Mouse (Mus musculus): ENCODE data around the gene Sf3a3.

Sf3a3 gene

GRCm38 (mm10) chr4:124737486-124737885 lies 22.9 kb downstream of the Sf3a3 start:
- no peak for DNase-seq (ENCODE audit: low spot score in 2 of 2)

GRCm38 (mm10) chr4:124738013-124738412 lies 23.4 kb downstream of the Sf3a3 start:
- DNase-seq (ENCODE audit: low spot score in 2 of 2), result no peak

- no peak for DNase-seq (ENCODE audit: low spot score in 2 of 2)
These were observed 24.2 kb downstream of the Sf3a3 start for GRCm38 (mm10) chr4:124738783-124739182.

- DNase-seq (ENCODE audit: low spot score in 2 of 2), result peak; percentile 90 to 93
These were observed 27.1 kb downstream of the Sf3a3 start, which contains the start of gene Inpp5b for GRCm38 (mm10) chr4:124741376-124742343. Inpp5b (plus strand) TSS chr4:124741850.

GRCm38 (mm10) chr4:124742839-124743238 lies 28.3 kb downstream of the Sf3a3 start:
- DNase-seq (ENCODE audit: low spot score in 2 of 2), result no peak

- DNase-seq (ENCODE audit: low spot score in 2 of 2), result no peak
These were observed 32.0 kb downstream of the Sf3a3 start for GRCm38 (mm10) chr4:124746577-124746976.

GRCm38 (mm10) chr4:124747851-124748250 lies 33.3 kb downstream of the Sf3a3 start:
- no peak for DNase-seq (ENCODE audit: low spot score in 2 of 2)

- peak; percentile 99 for DNase-seq (ENCODE audit: low spot score in 2 of 2)
These were observed 37.0 kb downstream of the Sf3a3 start for GRCm38 (mm10) chr4:124751300-124752250.

- no peak for DNase-seq (ENCODE audit: low spot score in 2 of 2)
These were observed 38.0 kb downstream of the Sf3a3 start for GRCm38 (mm10) chr4:124752281-124753199.

- no peak for DNase-seq (ENCODE audit: low spot score in 2 of 2)
These were observed 41.0 kb downstream of the Sf3a3 start for GRCm38 (mm10) chr4:124755526-124755925.

- no peak for DNase-seq (ENCODE audit: low spot score in 2 of 2)
These were observed 44.8 kb downstream of the Sf3a3 start for GRCm38 (mm10) chr4:124759305-124759811.

GRCm38 (mm10) chr4:124761201-124761600 lies 46.6 kb downstream of the Sf3a3 start:
- DNase-seq (ENCODE audit: low spot score in 2 of 2), result no peak

- DNase-seq (ENCODE audit: low spot score in 2 of 2), result no peak
These were observed 48.4 kb downstream of the Sf3a3 start for GRCm38 (mm10) chr4:124762858-124763452.

GRCm38 (mm10) chr4:124765802-124766565 lies 51.4 kb downstream of the Sf3a3 start:
- DNase-seq (ENCODE audit: low spot score in 2 of 2), result peak; percentile 58 to 75

GRCm38 (mm10) chr4:124766566-124766940 lies 52.0 kb downstream of the Sf3a3 start:
- no peak for DNase-seq (ENCODE audit: low spot score in 2 of 2)

- DNase-seq (ENCODE audit: low spot score in 2 of 2), result no peak
These were observed 54.5 kb downstream of the Sf3a3 start for GRCm38 (mm10) chr4:124768963-124769591.

- peak; percentile 38 to 47 for DNase-seq (ENCODE audit: low spot score in 2 of 2)
These were observed 56.0 kb downstream of the Sf3a3 start for GRCm38 (mm10) chr4:124770624-124771023.

- no peak for DNase-seq (ENCODE audit: low spot score in 2 of 2)
These were observed 57.5 kb downstream of the Sf3a3 start for GRCm38 (mm10) chr4:124772125-124772524.

GRCm38 (mm10) chr4:124773449-124773848 lies 58.9 kb downstream of the Sf3a3 start:
- DNase-seq (ENCODE audit: low spot score in 2 of 2), result no peak

Measured in right cerebral cortex, postnatal 10 days (tissue).